Mouse (Mus musculus) cerebellum, adult 2 months (tissue): ENCODE data around the gene Cyb561a3. TPM values are rescaled to one million over a fixed set of nuclear protein-coding genes. Genes with fewer than 3 reads are reported as not detected.

Source experiments
- DNase-seq, 2 experiments: peaks; one replicate each; pipeline ENCODE4 v3.0.0; 2021
- H3K27ac ChIP-seq: fragments of 200-500 bp; 2 replicates; pipeline ENCODE4 v1.5.1; 2012; ENCODE audit warnings: low read length, control low read depth, inconsistent platforms; ENCODE audit not compliant: insufficient read depth
- H3K27me3 ChIP-seq: fragments of 200-500 bp; 2 replicates; pipeline ENCODE4 v1.6.1; 2012; ENCODE audit warnings: inconsistent platforms, mild to moderate bottlenecking, low read length, moderate library complexity; ENCODE audit not compliant: control insufficient read depth, insufficient read depth
- H3K4me1 ChIP-seq: fragments of 200-500 bp; 2 replicates; pipeline ENCODE4 v1.6.1; 2011; ENCODE audit warnings: low read length; ENCODE audit not compliant: control insufficient read depth, insufficient read depth
- H3K4me3 ChIP-seq: fragments of 200-500 bp; replicated peaks from 2 replicates; pipeline ENCODE3; 2011; ENCODE audit warnings: mild to moderate bottlenecking, low read depth, low read length, control low read depth; ENCODE audit not compliant: insufficient read depth
- CTCF ChIP-seq: fragments of 200-500 bp; IDR thresholded peaks from 2 replicates; pipeline ENCODE4 v1.5.1; 2011; ENCODE audit warnings: low read depth, mild to moderate bottlenecking, control low read depth, low read length, moderate library complexity, borderline replicate concordance; ENCODE audit not compliant: insufficient read depth
- POLR2A ChIP-seq: fragments of 200-500 bp; IDR thresholded peaks from 2 replicates; pipeline ENCODE4 v1.6.1; 2011; ENCODE audit warnings: low read length, control low read depth, borderline replicate concordance; ENCODE audit not compliant: insufficient read depth
- WGBS: fragments of 180-500 bp; shearing (Covaris S2); methylation state at CpG from one replicate; pipeline ENCODE4 v1.1.7; 2018; 5-methylcytosine and 5-hydroxymethylcytosine counted together
- polyA plus RNA-seq: library from polyadenylated mRNA; depleted of rRNA; stranded (reverse); fragments of >200 nt; gene quantifications from 2 replicates; pipeline ENCODE4 v1.2.3, GENCODE M21; 2012

Gene Cyb561a3
- polyA plus RNA-seq, 1 experiment: 12.0 TPM

DNA sequence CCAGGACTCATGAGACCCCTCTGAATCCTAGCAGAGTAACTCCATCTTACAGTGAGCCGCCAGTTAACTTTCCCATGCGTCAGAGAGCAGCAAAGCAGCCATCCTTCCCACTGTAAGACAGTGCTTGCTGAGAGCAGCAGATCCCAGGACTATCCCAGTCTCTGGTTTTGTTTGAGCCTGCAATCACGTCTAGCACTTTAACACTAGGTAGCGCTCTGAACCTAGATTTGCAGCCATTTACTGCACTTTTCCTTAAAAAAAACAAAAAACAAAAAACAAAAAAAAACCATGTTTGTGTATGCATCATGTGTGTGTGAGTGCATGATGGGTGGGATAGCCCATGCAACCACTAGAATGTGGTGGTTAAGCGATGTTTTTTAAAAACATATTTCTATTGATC is 16.9 kb upstream of the Cyb561a3 start:
- TF ChIP-seq POLR2A (no peak), CTCF (no peak)
- Histone ChIP-seq H3K4me1 (no peaks in the 10 kb centered on the region; the same call in 1 of the 2 replicates), H3K27me3 (no peaks in the 10 kb centered on the region; the same call in 1 of the 2 replicates), H3K4me3 (no peak overlapping the region), H3K27ac (no peak overlapping the region)
- no peak for DNase-seq
- 28% methylated on average over 5 of the region's 5 CpGs for WGBS

DNA sequence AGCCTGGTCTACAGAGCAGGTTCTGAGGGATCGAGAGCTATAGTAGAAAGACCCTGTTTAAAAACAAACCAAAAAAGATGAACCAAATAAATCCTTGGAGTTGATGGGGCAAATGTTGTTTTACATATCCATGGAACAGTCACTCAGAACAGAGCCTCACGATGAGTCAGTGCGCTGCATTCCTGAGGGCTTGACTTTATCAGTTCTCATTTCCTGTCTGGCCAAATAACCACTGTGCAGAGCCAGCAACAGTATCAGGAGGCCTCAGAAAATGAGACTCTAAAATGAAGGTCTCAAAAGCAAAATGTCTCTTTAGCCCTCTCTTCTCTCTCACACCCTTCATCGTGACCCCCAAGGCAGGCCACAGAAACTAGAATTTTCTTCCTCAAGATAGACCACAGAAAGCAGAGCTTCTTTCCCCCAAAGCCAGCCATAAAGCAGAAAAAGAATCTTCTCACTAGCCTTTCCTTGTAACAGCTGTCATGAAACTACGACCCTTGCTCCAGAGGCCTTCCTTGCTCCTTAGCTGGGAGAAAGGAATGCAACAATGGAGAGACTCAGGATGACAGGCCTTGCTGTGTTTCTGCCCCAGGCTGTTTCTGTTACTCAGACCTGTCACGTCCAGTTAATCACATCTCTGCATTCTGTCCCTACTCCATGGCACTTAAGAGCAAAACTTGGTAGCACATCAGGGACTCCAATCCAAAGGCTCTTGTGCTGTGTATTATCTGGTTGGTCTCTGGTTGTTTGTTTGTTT is 15.2 kb upstream of the Cyb561a3 start:
- no peak overlapping the region for H3K27ac ChIP-seq
- H3K4me1 ChIP-seq: no peaks in the 10 kb centered on the region; the same call in 1 of the 2 replicates
- 67% methylated on average over 6 of the region's 6 CpGs for WGBS
- TF ChIP-seq POLR2A (no peak), CTCF (no peak)
- H3K4me3 ChIP-seq: no peak overlapping the region
- no peaks in the 10 kb centered on the region; the same call in 1 of the 2 replicates for H3K27me3 ChIP-seq
- no peak for DNase-seq

- no peak for DNase-seq
- Histone ChIP-seq H3K4me1 (no peaks in the 10 kb centered on the region; the same call in 1 of the 2 replicates), H3K27ac (no peak overlapping the region), H3K27me3 (no peaks in the 10 kb centered on the region; the same call in 1 of the 2 replicates), H3K4me3 (no peak overlapping the region)
- WGBS: 64% methylated on average over 5 of the region's 5 CpGs
- TF ChIP-seq POLR2A (no peak), CTCF (no peak)
Observed at GRCm38 (mm10) chr19:10562351-10562750, 14.6 kb upstream of the Cyb561a3 start.

DNA sequence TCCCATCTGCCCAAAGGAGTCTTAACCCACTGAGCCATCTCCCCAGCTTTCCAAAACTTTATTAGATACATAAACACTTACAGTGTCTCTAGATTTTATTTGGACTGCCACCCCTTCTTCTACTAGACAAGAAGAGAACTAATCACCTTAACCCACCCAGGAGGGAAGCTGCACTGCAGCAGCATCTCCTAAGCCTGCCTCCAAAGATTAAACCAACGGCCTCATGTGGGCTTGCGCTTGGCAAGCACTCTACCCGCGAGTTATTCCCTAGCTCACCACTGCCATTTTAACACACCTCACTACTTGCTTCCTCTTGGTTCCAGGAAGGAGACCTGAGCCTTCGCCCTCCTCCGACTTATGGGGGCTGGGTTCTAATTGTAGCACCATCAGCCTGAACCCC is 12.7 kb upstream of the Cyb561a3 start:
- no peak overlapping the region for H3K27ac ChIP-seq
- H3K27me3 ChIP-seq: no peaks in the 10 kb centered on the region; the same call in 1 of the 2 replicates
- no peak overlapping the region for H3K4me3 ChIP-seq
- no peak for DNase-seq
- TF ChIP-seq CTCF (no peak), POLR2A (no peak)
- no peaks in the 10 kb centered on the region; the same call in 1 of the 2 replicates for H3K4me1 ChIP-seq
- 80% methylated on average over 6 of the region's 6 CpGs for WGBS

DNA sequence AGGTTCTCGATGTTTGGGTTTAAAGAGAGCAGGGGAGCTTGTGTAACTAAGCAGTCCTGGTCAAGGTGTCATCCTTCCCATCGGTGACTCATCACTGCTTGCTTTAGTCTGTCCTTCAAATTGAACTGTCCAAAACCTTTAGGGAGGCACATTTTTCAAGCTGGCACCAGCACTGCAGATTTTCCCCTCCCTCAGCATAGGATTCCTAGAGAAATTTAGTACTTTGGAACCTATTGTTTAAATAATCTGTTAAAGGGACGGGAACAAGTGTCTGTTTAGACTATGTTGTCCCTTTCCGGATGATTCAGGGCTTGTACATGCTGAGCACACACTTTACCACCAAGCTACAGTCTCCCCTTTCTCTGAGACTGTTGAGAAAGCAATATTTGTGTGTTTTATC is 11.8 kb upstream of the Cyb561a3 start:
- Histone ChIP-seq H3K4me1 (no peaks in the 10 kb centered on the region; the same call in 1 of the 2 replicates), H3K4me3 (no peak overlapping the region), H3K27ac (no peak overlapping the region), H3K27me3 (no peaks in the 10 kb centered on the region; the same call in 1 of the 2 replicates)
- no peak for DNase-seq
- 74% methylated on average over 4 of the region's 4 CpGs for WGBS
- TF ChIP-seq CTCF (no peak), POLR2A (no peak)

- H3K4me3 ChIP-seq: no peak overlapping the region
- no peak overlapping the region for H3K27ac ChIP-seq
- TF ChIP-seq CTCF (no peak), POLR2A (no peak)
- H3K27me3 ChIP-seq: no peaks in the 10 kb centered on the region
- H3K4me1 ChIP-seq: no peaks in the 10 kb centered on the region
- 96% methylated on average over 6 of the region's 6 CpGs for WGBS
- no peak for DNase-seq
Observed at GRCm38 (mm10) chr19:10569627-10570026, 7.3 kb upstream of the Cyb561a3 start.

GRCm38 (mm10) chr19:10580102-10580501 is 3.1 kb downstream of the Cyb561a3 start:
- TF ChIP-seq POLR2A (no peak), CTCF (no peak)

GRCm38 (mm10) chr19:10580761-10581160 is 3.8 kb downstream of the Cyb561a3 start:
- Histone ChIP-seq H3K4me3 (no peak overlapping the region), H3K4me1 (no peaks in the 10 kb centered on the region), H3K27me3 (no peaks in the 10 kb centered on the region), H3K27ac (no peak overlapping the region)
- TF ChIP-seq POLR2A: no peak
- TF ChIP-seq CTCF: no peak
- WGBS: 76% methylated on average over 3 of the region's 3 CpGs
- DNase-seq: no peak

More at GRCm38 (mm10) chr19:10580102-10580501, 3.1 kb downstream of the Cyb561a3 start:
- Histone ChIP-seq H3K27me3 (no peaks in the 10 kb centered on the region), H3K4me3 (no peak overlapping the region), H3K4me1 (no peaks in the 10 kb centered on the region), H3K27ac (no peak overlapping the region)
- DNase-seq: no peak
- WGBS: 81% methylated on average over 3 of the region's 3 CpGs
